Mouse (Mus musculus) thymus, postnatal 25 days (tissue): ENCODE data around the gene Prss33.
"Not testable (repeated sequence)": the region's sequence is repeated elsewhere in the genome, so short reads cannot be mapped to it uniquely, and the experiment has no call there.

Experiments
- DNase-seq: peaks from one replicate; pipeline ENCODE4 v3.0.0; 2022

Prss33 gene

DNA sequence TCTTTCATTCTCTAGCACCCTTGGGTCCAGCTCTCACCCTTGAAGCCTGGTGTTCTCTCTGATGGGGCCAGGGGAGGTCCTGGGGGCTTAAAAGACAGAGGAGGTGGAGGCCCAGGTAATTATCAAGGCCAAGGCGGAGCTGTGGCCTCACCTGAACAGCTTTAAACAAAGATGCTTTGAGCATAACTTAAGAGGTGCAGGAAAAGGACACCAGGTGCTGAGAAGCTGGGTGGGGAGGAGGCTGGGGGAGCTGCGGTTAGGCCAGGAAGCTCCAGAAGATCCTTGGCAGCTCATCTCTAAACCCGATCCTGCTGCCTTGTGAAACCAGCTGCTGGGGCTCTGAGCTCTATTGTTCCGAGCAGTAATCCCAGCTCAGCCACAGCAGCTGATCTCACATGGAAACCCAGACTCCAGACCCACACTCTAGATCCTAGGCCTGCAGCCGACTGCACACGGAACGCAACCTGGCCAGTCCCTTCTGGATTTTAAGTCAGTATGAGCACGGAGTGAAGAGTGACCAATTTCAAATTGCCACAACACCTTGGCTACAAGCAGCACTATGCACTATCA, at the start of gene Prss33:
Prss33 (minus strand) TSS at position 51 of the 570 bp plus-strand sequence.
- no peak for DNase-seq

DNA sequence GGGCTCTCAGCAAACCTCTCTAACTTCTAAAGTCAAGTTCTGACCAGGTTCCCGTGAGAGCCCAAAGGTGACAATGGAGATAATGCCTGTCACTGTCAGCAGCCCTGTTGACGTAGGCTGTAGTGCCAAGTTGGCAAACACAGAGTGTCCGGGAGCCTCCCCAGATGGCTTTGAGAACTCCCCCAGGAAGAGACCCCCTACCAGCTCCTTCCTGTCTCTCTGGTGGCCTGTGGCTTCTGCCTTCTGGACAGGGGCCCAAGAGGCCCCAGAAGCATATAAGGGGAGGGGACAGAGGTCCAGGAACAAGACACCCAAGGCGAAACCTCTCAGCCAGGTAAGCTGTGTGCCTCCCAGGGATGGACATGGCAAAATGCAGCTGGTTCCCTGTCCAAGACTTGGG, 44.7 kb upstream of the Prss33 start, which contains the start of the genes Dcpp1 and Dcpp2:
Dcpp1 (plus strand) TSS at position 301 of the 400 bp plus-strand sequence.
Dcpp2 (plus strand) TSS at position 305 of the 400 bp plus-strand sequence.
- DNase-seq = not testable (repeated sequence)

DNA sequence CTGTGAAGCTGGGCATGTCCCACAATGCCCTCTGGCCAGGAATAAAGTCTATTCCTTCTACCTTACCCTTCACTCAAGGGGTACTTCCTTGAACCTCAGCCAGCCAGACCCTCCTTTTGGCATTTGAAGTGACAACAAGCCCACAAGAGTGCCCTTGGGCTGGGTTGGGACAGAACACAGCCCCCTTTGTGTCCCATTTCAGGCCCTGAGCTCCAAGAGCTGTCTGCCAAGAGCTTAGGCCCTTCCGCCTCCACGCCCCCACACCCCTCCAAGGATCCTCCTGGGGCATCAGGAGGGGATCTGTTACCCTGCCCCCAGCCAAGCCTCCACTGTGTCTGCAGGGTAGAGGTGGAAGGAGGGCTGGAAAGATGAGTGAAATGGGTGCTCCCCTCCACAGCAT, 41.3 kb upstream of the Prss33 start:
- no peak for DNase-seq

DNA sequence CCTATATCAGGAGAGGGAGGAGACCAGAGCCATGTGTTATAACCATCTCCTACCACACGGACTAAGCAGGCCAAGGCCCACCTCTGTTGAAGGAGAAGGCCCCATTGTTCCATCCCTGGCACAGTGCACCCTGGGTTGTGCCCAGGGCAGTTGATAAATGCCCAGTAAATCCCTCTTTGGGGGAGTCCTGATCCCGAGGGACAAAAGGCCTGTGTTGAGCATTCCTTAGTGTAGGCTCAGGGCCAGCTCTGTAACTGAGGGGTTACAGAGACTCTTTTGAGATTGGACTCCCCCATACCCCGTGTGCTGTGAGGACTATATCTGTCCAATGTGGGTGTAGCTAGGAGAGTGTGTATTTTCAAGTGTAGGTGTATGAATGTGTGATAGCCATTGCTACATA, 40.9 kb upstream of the Prss33 start:
- DNase-seq = no peak

DNA sequence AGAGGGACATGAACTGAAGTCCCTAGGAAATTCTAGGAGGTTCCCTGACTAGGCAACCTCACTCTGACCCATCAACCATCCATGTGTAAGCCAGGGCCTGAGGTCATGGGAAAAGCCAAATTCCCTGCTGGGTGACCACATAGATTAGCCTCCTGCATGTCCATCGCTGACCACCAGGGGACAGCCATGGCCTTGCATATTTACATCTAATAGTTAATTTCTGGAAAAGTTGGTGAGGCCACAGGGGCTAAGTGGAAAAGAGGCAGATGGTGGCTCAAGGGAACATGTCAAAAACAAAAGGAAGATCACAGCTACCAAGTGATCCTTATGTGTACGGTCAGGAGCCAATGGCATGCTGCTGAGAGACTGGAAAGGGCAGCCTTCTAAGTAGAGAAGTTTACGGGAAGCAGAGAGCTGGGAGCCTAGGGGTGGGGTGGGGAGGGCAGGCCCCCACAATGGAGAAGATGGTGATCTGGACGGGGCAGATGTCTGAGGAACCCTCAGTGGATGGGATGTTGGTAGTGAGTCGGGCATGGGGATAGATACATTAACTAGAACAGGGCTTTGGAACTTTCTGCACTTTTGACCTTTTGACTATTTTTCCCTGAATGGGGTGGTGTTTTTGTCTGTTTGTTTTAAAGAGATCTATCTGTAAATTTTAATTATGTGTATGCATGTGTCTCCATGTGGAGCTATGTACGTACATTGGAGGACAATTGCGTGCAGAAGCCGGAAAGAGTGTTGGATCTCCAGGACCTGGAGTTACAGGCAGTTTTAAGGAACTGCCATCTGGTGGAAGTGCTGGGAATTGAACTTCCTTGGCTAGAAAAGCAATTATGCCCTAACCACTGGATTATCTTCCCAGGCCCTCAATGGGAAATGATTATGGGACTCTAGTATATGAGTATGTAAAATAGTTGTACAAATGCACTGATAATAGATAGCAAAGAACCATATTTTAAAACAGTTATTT, 38.3 kb upstream of the Prss33 start:
- DNase-seq = no peak

DNA sequence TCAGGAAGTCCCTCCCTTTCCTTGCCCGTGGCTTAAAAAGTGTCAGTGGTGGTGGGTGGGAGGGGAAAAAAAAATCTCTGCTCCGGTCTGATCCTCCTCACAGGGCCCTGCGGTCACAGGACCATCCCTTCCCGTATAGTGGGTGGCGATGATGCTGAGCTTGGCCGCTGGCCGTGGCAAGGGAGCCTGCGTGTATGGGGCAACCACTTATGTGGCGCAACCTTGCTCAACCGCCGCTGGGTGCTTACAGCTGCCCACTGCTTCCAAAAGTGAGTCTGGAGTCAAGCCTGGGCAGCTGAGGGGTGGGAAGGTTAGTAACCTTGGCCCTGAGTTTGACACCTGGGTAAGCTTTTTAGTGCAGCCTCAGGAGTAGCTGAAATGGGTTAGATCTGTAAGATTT, 32.7 kb upstream of the Prss33 start:
- no peak for DNase-seq

DNA sequence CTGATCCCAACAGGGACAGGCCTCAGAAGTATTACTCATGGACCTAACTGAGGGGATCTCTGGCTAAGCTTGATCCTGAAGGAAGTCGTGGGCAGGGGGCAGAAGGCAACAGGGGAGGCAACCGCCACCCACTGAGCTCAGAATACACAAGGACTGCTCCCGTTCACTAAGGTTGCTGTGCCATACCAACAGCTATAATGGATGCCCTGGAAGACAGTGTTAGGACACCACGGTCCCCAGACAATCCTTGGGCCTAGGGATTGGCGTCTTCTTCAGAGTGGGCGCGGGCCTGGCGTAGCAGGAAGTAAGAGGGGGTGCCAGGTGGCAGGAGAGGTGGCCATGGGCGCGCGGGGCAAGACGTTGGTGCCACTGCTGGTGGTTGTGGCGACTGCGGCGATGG, 31.9 kb upstream of the Prss33 start, which contains the start of gene Prss21:
Prss21 (plus strand) TSS at position 301 of the 400 bp plus-strand sequence.
- no peak for DNase-seq

DNA sequence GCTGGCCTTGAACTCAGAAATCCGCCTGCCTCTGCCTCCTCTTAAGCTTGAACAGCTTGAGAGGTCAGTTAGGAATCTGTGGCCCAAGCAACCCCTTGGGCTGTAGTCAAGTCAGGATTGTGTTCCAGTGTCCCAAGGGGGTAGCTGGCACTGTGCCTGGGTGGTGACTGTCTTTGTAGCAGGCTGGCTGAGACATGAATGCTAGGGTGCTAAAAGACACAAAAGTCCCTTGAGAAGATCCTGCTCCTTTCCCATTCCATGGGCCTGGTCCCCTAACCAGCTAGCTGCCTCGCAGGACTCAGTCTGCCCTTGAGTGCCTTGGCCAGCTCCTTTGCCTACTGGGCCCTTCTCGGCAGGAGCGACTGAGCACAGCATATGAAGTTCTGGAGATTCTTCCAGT, 27.1 kb upstream of the Prss33 start:
- no peak for DNase-seq

DNA sequence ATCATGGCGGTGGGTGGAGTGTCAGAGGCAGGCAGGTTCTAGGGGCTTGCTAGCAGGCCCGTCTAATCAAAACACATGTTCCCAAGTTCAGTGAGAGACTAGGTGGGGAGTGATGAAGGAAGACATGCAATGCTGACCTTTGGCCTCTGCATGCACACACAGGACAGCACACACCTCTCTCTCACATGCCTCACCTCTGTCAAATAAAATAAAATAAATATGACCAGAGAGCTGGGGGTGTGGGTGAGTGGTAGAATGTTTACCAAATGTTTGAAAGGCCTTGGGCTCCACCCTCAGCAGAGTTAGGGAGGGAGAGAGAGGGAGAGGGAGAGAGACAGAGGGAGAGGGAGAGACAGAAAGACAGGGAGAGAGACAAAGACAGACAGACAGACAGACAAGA, 22.1 kb upstream of the Prss33 start:
- DNase-seq = no peak

DNA sequence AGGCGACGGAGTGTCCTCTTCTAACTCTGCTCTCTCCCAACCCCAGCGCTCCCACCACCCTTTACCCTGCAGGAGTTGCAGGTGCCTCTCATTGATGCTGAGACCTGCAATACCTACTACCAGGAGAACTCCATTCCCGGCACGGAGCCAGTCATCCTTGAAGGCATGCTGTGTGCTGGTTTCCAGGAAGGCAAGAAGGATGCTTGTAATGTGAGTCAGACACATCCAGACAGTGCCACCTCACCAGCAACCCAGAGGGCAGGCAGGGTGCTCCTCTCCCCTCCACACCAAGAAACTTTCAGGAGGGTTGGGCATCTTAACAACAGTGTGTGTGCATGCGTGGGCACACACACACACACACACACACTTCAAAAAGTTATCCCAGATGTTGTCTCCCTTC, 21.3 kb upstream of the Prss33 start:
- DNase-seq = no peak

DNA sequence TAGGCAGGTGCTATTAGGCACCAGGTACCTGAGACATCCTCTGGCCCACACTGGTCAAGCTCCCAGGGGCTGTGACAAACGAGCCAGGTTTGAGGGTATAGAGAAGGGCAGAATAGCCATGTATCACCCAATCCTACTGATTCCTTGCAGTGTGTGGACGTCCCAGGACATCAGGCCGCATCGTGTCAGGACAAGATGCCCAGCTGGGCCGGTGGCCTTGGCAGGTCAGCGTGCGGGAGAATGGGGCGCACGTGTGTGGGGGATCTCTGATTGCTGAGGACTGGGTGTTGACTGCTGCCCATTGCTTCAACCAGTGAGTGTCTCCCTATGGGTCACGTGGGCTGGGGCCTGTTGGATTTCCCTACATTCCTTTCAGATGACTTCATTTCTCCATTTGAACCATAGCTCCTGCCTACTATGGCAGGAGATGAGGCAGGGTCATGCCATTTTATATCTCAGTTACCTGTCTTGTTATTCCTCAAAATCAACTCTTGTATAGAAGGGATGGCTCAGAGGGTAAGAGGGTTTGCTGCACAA, 18.4 kb upstream of the Prss33 start:
- no peak for DNase-seq

DNA sequence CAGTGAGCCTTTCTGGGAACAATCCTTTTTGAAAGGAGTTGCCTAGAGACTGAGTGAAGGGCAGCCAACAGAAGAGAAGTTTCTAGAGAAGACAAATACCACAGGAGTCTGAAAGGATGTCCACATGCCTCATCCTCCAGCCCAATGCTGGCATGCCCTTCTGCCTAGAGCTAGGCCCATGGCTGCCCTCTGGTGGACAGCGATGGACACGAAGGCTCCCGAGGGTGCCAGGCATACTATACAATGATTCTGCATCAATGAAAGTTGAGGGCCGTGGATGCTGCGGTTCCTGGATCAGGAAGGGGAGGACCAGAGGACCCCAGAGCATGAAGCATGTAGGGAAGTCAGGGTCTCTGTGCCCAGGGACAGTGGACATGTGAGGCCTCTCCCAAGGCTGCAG, 17.4 kb upstream of the Prss33 start:
- DNase-seq = peak; percentile 66

DNA sequence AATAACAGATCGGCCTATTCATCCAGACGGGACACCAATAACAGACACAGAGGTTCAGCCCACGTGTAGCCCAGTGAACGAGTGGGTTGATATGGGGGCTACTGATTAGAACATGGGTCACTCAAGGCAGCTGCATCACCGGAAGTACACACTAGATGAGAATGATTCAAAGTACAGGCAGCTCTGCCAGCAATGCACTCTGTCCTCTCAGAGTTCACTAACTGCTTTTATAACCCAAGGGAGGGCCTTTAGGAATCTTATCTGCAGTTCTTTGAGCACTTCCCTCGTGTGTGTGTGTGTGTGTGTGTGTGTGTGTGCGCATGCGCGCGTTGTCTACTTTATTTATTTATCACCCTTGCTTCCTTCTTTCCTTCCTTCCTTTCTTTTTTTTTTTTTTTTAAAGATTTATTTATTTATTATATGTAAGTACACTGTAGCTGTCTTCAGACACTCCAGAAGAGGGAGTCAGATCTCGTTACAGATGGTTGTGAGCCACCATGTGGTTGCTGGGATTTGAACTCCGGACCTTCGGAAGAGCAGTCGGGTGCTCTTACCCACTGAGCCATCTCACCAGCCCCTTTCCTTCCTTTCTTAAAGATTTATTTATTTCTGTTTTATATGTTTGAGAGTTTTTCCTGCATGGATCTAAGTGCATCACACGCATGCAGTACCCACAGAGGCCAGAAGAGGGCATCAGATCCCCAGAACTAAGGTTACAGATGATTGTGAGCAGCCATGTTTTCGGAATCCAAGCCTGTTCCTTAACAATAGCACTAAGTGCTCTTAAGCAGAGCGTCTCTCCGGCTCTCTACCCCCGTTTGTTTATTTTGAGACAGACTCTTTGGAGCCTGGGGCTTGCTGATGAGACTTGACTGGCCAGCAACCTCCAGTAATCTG, 15.2 kb upstream of the Prss33 start:
- DNase-seq = peak; percentile 61

DNA sequence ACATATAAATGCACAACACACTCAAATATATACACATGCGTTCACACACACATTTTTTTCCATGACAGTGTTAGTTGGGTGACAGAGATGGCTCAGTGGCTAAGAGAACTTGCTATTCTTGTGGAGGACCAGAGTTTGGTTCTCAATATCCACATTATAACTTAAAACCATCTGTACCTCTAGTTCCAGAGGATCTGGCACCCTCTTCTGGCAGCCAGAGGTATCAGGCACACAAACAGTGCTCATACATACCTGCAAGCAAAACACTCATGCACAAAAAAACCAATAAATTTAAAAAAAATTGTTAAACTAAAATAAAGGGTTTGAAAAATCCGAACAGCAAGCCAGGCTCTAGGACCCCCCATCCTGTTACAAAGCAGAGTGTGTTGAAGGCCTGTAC, 14.2 kb upstream of the Prss33 start:
- DNase-seq = no peak

DNA sequence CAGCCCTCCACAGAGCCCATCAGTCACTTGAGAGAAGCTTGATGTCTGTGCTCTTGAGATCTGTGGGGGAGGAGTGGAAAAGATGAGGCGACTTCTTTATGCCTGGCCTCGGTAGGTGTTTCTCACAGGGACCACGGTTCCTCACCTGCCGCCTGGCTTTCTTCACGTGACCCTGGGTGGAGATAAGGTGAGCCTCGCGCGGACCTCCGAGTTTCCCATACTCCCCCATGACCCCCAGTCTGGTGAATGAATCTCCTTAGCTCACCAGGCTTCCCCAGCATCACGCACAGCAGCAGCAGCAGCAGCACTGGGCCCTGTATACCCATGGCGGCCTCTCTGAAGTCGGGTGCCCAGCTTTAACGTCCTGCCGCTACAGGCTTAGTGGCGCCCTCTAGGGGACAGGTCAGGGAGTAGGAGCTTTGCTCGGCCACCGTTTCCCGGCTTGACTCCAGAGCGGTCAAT, 8.0 kb upstream of the Prss33 start, which contains the start of the genes Prss32 and Prss41:
Prss32 (plus strand) TSS at position 44 of the 462 bp plus-strand sequence.
Prss41 (minus strand) TSS at position 361 of the 462 bp plus-strand sequence.
- peak; percentile 70 for DNase-seq

DNA sequence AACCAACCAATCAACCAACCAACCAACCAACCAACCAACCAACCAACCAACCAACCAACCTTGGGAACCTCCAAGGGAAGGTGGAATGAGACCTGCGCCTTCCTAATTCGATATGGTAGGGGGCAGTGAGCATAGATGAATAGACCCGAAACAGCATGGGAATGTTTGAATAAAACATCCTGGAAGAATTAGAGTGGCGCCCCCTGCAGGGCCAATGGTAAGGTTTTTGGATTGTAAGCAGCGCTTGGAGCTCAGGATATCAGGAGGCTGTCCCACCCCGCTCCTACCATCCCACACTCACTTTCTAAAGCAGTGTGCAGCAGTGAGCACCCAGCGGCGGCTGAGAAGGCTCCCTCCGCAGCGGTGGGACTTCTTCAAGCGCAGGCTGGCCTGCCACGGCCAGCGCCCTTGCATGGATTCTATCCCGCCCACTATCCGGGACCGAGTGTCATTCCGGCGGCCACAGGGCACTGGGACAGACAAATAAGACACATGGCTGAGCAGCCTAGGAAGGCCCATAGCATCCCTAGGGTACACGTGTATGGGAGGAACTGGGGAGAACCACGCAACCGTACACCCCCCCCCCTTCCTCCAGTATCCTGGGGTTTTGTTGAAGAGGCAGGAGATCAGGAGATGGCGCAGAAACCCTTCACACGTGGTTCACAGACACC, 7.4 kb upstream of the Prss33 start:
- DNase-seq = no peak

DNA sequence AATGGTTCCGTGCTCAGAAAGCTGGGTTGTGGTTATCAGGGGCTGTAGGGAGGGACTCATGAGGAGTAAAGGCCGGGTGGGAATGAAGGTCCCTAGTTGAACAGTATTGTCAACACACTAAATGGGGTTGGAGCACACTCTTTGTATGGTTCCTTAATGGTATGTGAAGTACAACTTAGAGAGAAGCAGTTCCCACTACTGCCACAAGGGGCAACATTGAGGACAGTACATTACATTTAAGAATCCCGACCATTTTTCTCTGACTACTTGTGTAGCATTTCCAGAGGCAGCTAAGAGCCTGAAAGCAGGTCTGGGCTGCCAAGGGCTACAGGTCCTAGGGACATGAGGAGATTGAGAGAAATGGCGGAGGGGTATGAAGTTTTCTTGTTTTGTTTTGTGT, 5.3 kb upstream of the Prss33 start:
- DNase-seq = peak; percentile 66

DNA sequence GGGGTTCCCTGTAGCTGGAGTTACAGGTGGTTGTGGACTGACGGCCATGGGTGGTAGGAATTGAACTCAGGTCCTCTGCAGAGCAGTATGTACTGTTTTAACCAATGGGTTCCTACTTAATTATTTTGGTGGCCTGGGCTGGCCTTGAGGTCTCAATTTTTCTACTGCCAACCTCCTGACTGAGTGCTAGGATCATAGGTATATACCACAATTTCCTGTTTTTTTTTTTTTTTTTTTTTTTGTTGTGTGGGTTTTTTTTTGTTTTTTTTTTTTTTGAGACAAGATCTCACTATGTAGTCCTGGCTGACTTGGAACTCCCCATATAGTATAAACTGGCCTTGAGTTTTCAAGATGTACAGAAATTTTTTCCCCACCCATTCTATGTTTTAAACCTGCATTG, 4.7 kb downstream of the Prss33 start:
- no peak for DNase-seq

DNA sequence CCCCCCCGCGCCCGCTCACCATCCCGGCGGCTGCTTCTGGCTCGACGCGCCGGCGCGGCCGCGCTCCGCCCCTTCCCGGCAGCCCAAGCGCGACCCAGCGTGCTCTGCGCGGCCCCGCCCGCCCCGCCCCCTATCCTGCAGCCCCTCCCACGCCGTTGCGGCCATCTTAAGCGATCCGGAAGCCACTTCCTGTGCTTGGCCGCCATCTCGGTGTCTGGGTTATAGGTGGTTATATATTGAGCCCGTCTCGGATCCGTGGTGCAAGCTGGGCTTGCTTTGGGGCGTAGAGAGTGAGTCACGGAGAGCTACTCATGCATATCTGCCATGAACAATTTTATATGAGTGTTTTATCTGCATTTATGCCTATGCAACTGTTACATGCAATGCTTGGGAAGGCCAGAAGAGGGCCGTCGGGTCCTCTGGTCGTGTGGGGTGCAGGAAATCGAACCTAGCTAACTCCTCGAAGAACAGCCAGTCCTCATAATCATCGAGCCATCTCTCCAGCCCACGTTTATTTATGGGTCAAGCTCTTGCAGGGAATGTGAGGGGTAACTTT, 6.7 kb downstream of the Prss33 start, which contains the start of gene Elob:
Elob (minus strand) TSS at position 73 of the 556 bp plus-strand sequence.
- peak; percentile 84 for DNase-seq

DNA sequence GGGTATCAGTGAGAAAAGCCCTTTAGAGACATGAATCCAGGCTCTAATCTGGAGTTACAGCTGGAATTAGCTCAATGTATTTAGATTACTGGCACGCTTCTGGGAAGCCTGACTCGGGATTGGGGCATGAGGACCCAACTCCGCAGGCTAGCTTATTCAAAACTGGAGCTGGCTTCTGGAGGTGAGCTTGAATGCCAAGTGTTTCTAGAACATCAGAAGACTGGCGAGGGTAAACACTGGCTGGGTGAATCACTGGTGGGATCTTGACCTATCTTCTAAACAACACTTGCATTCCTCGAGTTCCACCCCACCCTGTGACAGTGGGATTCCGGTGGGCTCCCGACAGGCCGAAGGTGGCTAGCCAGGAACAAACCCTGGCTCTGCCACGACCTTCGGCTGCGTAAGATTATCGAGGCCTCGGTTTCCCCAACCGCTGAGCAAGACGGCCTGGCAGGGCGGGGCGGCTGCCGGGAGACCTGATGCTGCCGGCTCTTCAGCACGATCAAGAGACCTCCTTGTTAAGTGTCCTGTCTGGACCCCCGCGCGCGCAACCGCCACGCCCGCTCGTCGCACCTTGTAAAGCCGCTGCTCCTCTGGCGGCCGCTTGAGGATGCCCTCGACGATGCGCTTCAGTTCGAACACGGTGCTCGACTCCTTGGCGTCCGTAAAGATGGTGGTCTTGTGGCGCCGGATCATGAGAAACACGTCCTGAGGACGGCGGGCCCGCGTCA, 7.4 kb downstream of the Prss33 start:
- DNase-seq = no peak

DNA sequence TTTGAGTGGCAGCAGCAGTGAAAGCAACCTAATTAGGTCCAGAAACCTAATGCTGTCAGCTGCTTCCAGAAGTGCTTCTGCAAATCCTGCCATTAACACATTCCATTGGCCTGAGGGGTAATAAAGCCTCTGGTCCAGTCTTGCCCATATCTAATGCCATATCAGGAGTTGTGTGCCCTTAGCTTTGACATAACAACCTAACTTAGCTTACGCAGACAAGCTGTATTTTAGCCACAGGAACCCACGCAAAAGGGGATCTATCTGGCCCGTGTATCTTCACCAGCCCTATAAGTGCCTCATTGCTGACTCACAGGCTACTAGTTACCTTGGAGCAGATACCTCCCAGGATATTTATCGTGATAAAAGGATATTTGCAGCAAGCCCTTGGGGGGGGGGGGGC, 10.3 kb downstream of the Prss33 start:
- DNase-seq = no peak
